Mouse (Mus musculus): ENCODE results near the gene Heatr5a. TPM values are rescaled to one million over a fixed set of nuclear protein-coding genes. Genes with fewer than 3 reads are reported as not detected.

Heatr5a gene
- polyA plus RNA-seq, 1 experiment: 3.5 TPM

DNA sequence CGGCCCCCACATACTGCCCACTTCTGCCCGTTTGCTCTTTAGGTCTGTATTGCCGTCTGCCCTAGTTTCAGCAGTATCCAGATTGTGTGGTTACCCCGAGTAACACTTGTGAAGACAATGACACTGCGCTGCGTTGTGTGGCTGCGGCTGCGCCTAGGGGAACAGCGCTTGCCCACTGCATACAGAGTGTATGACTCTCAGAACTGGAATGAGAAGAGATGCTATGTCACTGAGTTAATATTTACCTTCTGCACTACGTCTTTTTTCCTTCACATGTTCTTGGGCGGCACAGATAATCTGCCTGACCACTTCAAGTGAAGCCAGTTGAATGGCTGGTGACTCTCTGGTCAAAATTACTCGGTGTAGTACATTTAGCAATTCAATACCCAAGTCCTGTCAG is 82.5 kb downstream of the Heatr5a start:
- peaks cover 19% of the 10 kb centered on the region for H3K4me1 ChIP-seq
- H3K9me3 ChIP-seq: no peaks in the 10 kb centered on the region
- H3K4me3 ChIP-seq (replicated peaks): no peak overlapping the region
- H3K27me3 ChIP-seq (replicated peaks): no peaks in the 10 kb centered on the region
- peaks cover 93% of the 10 kb centered on the region for H3K36me3 ChIP-seq (replicated peaks; ENCODE audit: low read length)
- no peak for TF ChIP-seq GATA1 (IDR thresholded peaks at IDR 0.05; ENCODE audit: borderline replicate concordance, low read length)

- Histone ChIP-seq H3K36me3 (replicated peaks; ENCODE audit: low read length) (peaks cover 93% of the 10 kb centered on the region), H3K4me1 (peaks cover 24% of the 10 kb centered on the region), H3K9me3 (no peaks in the 10 kb centered on the region), H3K27me3 (replicated peaks) (no peaks in the 10 kb centered on the region), H3K4me3 (replicated peaks) (no peak overlapping the region)
- TF ChIP-seq GATA1 (IDR thresholded peaks at IDR 0.05; ENCODE audit: borderline replicate concordance, low read length) (no peak), FLI1 (IDR thresholded peaks at IDR 0.05; ENCODE audit: low read length) (no peak)
Observed at GRCm38 (mm10) chr12:51887301-51888290, 83.5 kb downstream of the Heatr5a start.

DNA sequence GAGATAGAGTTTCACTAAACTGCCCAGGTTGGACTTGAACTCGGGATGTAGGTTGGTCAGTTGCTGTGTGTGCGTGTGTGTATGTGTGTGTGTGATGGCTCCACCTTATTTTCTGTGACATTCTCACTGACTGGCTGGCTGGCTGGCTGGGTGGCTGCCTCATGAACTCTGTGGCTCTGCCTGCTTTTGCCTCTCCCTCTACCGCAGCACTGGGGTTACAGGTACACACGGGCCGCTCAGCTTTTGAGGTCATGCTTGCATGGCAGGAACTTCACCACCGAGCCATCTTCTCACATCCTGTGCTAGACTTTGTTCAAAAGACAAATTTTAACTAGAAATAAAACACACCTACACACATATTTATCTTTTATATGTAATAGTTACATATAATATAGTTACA is 84.8 kb downstream of the Heatr5a start:
- Histone ChIP-seq H3K27me3 (replicated peaks) (no peaks in the 10 kb centered on the region), H3K36me3 (replicated peaks; ENCODE audit: low read length) (peaks cover 95% of the 10 kb centered on the region), H3K9me3 (no peaks in the 10 kb centered on the region), H3K4me3 (replicated peaks) (no peak overlapping the region), H3K4me1 (peaks cover 28% of the 10 kb centered on the region)
- TF ChIP-seq GATA1 (IDR thresholded peaks at IDR 0.05; ENCODE audit: borderline replicate concordance, low read length) (no peak), FLI1 (IDR thresholded peaks at IDR 0.05; ENCODE audit: low read length) (no peak)

DNA sequence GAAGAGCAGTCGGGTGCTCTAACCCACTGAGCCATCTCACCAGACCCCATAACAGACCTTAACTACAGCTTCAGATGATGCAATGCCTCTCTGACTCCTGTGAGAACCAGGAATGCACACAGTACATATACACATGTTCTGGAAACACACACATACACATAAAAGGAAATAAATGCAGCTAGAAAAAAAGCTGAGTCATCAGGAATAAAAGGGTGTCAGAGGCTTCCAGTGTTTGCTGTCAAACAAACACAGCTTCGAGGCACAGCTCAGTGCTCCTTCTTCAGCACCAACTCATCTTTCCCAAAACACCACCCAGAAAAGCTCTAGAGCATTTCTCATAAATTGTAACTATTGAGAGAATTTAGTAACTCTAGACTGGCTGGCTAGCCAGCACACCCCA is 86.3 kb downstream of the Heatr5a start:
- TF ChIP-seq FLI1 (IDR thresholded peaks at IDR 0.05; ENCODE audit: low read length): no peak
- TF ChIP-seq GATA1 (IDR thresholded peaks at IDR 0.05; ENCODE audit: borderline replicate concordance, low read length): no peak
- Histone ChIP-seq H3K4me1 (peaks cover 28% of the 10 kb centered on the region), H3K36me3 (replicated peaks; ENCODE audit: low read length) (peaks cover 95% of the 10 kb centered on the region), H3K27me3 (replicated peaks) (no peaks in the 10 kb centered on the region), H3K4me3 (replicated peaks) (no peak overlapping the region), H3K9me3 (no peaks in the 10 kb centered on the region)

DNA sequence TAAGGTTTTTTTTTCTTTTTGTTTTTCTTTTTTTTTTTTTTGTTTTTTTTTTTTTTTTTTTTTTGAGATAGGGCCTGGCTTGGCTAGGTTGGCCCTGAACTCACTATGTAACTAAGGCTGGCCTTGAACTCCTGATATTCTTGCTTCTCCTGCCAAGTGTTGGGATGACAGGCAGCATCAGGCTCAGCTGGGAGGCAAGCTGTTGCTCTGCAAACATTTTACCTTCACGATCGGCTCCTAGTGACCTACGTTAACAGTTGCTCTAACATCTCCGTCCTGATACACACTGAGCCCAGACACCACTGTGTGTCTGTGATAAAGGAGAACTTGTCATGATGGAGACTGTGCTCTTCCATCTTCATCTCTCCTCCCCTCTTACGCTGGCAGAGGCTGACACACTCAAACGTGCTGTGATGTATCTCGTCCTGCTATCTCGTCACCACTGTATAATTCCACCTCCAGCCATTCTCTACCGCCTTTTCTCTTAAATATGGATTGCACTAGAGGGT is 87.8 kb downstream of the Heatr5a start:
- Histone ChIP-seq H3K27me3 (replicated peaks) (no peaks in the 10 kb centered on the region), H3K4me1 (peaks cover 29% of the 10 kb centered on the region), H3K9me3 (no peaks in the 10 kb centered on the region), H3K4me3 (replicated peaks) (no peak overlapping the region), H3K36me3 (replicated peaks; ENCODE audit: low read length) (peaks cover 94% of the 10 kb centered on the region)
- TF ChIP-seq GATA1 (IDR thresholded peaks at IDR 0.05; ENCODE audit: borderline replicate concordance, low read length) (no peak), FLI1 (IDR thresholded peaks at IDR 0.05; ENCODE audit: low read length) (no peak)

- peaks cover 25% of the 10 kb centered on the region for H3K4me1 ChIP-seq
- no peaks in the 10 kb centered on the region for H3K9me3 ChIP-seq
- peaks cover 94% of the 10 kb centered on the region for H3K36me3 ChIP-seq (replicated peaks; ENCODE audit: low read length)
- no peaks in the 10 kb centered on the region for H3K27me3 ChIP-seq (replicated peaks)
- no peak overlapping the region for H3K4me3 ChIP-seq (replicated peaks)
- TF ChIP-seq FLI1 (IDR thresholded peaks at IDR 0.05; ENCODE audit: low read length) (no peak), GATA1 (IDR thresholded peaks at IDR 0.05; ENCODE audit: borderline replicate concordance, low read length) (no peak)
Observed at GRCm38 (mm10) chr12:51882606-51883296, 88.4 kb downstream of the Heatr5a start.

DNA sequence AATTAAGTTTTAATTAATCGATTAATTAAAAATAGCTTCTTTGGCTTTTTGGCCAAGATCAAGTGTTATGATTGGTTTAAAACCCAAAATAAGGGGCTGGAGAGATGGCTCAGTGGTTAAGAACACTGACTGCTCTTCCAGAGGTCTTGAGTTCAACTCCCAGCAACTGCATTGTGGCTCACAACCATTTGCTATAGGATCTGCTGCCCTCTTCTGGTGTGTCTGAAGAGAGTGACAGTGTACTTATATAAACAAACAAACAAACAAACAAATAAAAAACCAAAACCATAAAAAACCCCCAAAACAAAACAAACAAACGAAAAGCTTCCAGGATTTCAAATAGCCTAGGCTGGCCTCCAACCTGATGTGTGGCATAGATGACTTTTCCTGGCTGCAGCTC is 89.3 kb downstream of the Heatr5a start:
- Histone ChIP-seq H3K4me3 (replicated peaks) (no peak overlapping the region), H3K9me3 (no peaks in the 10 kb centered on the region), H3K36me3 (replicated peaks; ENCODE audit: low read length) (peaks cover 94% of the 10 kb centered on the region), H3K4me1 (peaks cover 22% of the 10 kb centered on the region), H3K27me3 (replicated peaks) (no peaks in the 10 kb centered on the region)
- TF ChIP-seq GATA1 (IDR thresholded peaks at IDR 0.05; ENCODE audit: borderline replicate concordance, low read length): no peak
- TF ChIP-seq FLI1 (IDR thresholded peaks at IDR 0.05; ENCODE audit: low read length): no peak

DNA sequence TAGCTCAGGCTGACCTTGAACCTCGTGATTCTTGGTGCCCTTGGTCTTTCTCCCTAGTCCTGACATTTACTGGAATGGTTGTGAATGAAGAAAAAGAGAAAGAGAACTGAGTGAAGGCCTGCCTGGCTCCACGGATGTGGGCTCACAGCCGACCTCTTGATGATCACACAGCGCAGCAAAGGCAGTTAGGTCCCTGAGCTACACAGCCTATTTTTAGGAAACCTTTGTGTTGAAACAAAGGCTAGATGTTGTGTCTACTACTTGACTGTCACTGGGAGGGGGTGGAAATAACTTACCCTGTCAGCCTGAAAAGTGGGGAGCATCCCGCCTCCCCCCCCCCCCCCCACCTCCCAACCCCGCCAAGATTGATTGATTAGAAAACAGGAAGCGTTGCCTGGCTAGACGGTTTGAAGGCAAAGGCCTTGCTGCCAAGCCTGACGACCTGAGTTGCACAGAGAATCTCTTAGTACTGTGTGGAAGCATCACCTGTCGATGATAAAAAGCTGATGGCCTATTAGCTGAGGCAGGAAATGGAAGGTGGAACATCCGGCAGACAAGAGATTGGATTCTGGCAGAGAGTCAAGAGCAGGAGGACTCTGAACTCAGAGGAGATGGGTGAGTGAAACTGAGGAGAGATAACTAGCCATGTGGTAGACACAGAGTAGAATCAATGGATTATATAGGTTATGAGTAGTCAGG is 99.5 kb downstream of the Heatr5a start:
- H3K27me3 ChIP-seq (replicated peaks): no peaks in the 10 kb centered on the region
- H3K4me3 ChIP-seq (replicated peaks): no peak overlapping the region
- no peak for TF ChIP-seq GATA1 (IDR thresholded peaks at IDR 0.05; ENCODE audit: borderline replicate concordance, low read length)
- no peak for TF ChIP-seq FLI1 (IDR thresholded peaks at IDR 0.05; ENCODE audit: low read length)

DNA sequence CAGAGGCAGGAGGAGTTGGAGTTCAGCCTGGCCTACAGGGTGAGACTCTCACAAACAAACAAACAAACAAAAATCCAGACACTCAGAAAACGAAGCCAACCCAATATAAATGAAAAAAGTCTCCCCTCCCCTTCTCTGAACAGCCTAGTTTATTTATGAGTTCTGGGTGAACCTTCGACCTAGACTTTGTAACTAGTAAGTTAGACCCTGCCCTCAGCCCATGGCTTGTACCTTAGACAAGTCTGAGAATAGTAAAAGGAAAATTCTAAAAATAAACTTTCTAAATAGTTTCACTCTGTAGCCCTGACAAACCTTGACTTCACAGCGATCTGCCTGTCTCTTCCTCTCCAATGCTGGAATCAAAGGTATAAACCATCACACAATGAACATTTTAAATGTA is 101.6 kb downstream of the Heatr5a start:
- Histone ChIP-seq H3K4me1 (peaks cover 78% of the 10 kb centered on the region), H3K27me3 (replicated peaks) (no peaks in the 10 kb centered on the region), H3K36me3 (replicated peaks; ENCODE audit: low read length) (peaks cover 45% of the 10 kb centered on the region)

More for the DNA sequence above, 99.5 kb downstream of the Heatr5a start:
- Histone ChIP-seq H3K4me1 (peaks cover 68% of the 10 kb centered on the region), H3K9me3 (no peaks in the 10 kb centered on the region), H3K36me3 (replicated peaks; ENCODE audit: low read length) (peaks cover 61% of the 10 kb centered on the region)

More for the DNA sequence above, 101.6 kb downstream of the Heatr5a start:
- no peak for TF ChIP-seq FLI1 (IDR thresholded peaks at IDR 0.05; ENCODE audit: low read length)
- TF ChIP-seq GATA1 (IDR thresholded peaks at IDR 0.05; ENCODE audit: borderline replicate concordance, low read length): no peak
- no peak overlapping the region for H3K4me3 ChIP-seq (replicated peaks)
- H3K9me3 ChIP-seq: no peaks in the 10 kb centered on the region

Data from megakaryocyte, embryonic 14.5 days (primary cell).